Mouse (Mus musculus) kidney, adult 2 months (tissue): ENCODE results near the gene Slc9a3r2. TPM values are rescaled to one million over a fixed set of nuclear protein-coding genes. Genes with fewer than 3 reads are reported as not detected.

ENCODE experiments used
- DNase-seq: peaks from one replicate; pipeline ENCODE4 v3.0.0; 2021
- H3K27ac ChIP-seq: fragments of 200-500 bp; 2 replicates; pipeline ENCODE4 v1.5.1; 2012; ENCODE audit warnings: low read depth, low read length, control low read depth, inconsistent platforms; ENCODE audit not compliant: insufficient read depth
- H3K27me3 ChIP-seq: fragments of 200-500 bp; replicated peaks from 2 replicates; pipeline ENCODE4 v1.6.1; 2012; ENCODE audit warnings: mild to moderate bottlenecking, moderate library complexity, low read length, inconsistent platforms; ENCODE audit not compliant: control insufficient read depth, insufficient read depth
- H3K36me3 ChIP-seq: fragments of 200-500 bp; 2 replicates; pipeline ENCODE4 v1.6.1; 2012; ENCODE audit warnings: mild to moderate bottlenecking, moderate library complexity, low read length, inconsistent platforms; ENCODE audit not compliant: control insufficient read depth, insufficient read depth
- H3K4me1 ChIP-seq: fragments of 200-500 bp; 2 replicates; pipeline ENCODE4 v1.6.1; 2011; ENCODE audit warnings: low read length; ENCODE audit not compliant: control insufficient read depth, insufficient read depth
- H3K4me3 ChIP-seq: fragments of 200-500 bp; 2 replicates; pipeline ENCODE4 v1.5.1; 2011; ENCODE audit warnings: mild to moderate bottlenecking, low read depth, low read length, control low read depth; ENCODE audit not compliant: insufficient read depth
- CTCF ChIP-seq: fragments of 200-500 bp; conservative IDR thresholded peaks from 2 replicates; pipeline ENCODE4 v1.5.1; 2011; ENCODE audit warnings: low read depth, mild to moderate bottlenecking, control low read depth, low read length, moderate library complexity, mixed read lengths; ENCODE audit not compliant: insufficient read depth, insufficient read length
- POLR2A ChIP-seq: fragments of 200-500 bp; IDR thresholded peaks from one replicate; pipeline ENCODE4 v1.6.1; 2011; ENCODE audit warnings: low read depth, low read length, control low read depth
- WGBS: fragments of 180-500 bp; shearing (Covaris S2); methylation state at CpG from one replicate; pipeline ENCODE4 v1.1.7; 2018; 5-methylcytosine and 5-hydroxymethylcytosine counted together
- polyA plus RNA-seq: library from polyadenylated mRNA; depleted of rRNA; stranded (reverse); fragments of >200 nt; gene quantifications from 2 replicates; pipeline ENCODE4 v1.2.3, GENCODE M21; 2012

The Slc9a3r2 gene
- polyA plus RNA-seq, 1 experiment = 111 TPM

- peak; percentile 39 for DNase-seq
- H3K4me3 ChIP-seq = no peak overlapping the region
- 79% methylated on average over 5 of the region's 5 CpGs for WGBS
- no peaks in the 10 kb centered on the region for H3K27me3 ChIP-seq
- no peak overlapping the region for H3K27ac ChIP-seq
- TF ChIP-seq POLR2A (no peak), CTCF (no peak)
- peaks cover 14% of the 10 kb centered on the region; the same call in 1 of the 2 replicates for H3K4me1 ChIP-seq
- no peaks in the 10 kb centered on the region for H3K36me3 ChIP-seq
Measured at GRCm38 (mm10) chr17:24636781-24637481, 13.2 kb downstream of the Slc9a3r2 start.

GRCm38 (mm10) chr17:24635694-24636093 is 14.4 kb downstream of the Slc9a3r2 start:
- TF ChIP-seq CTCF (no peak), POLR2A (no peak)
- 86% methylated on average over 5 of the region's 5 CpGs for WGBS
- H3K27ac ChIP-seq = peak overlapping the region; percentile 20
- no peak overlapping the region for H3K4me3 ChIP-seq
- H3K4me1 ChIP-seq = peaks cover 17% of the 10 kb centered on the region; the same call in 1 of the 2 replicates
- H3K36me3 ChIP-seq = no peaks in the 10 kb centered on the region
- H3K27me3 ChIP-seq = no peaks in the 10 kb centered on the region
- DNase-seq = no peak

- 55% methylated on average over 4 of the region's 4 CpGs for WGBS
- Histone ChIP-seq H3K4me1 (peaks cover 15% of the 10 kb centered on the region; the same call in 1 of the 2 replicates), H3K27me3 (no peaks in the 10 kb centered on the region), H3K36me3 (no peaks in the 10 kb centered on the region), H3K27ac (peak overlapping the region; percentile 34), H3K4me3 (no peak overlapping the region)
- TF ChIP-seq POLR2A = no peak
- peak; percentile 76 for DNase-seq
Measured at GRCm38 (mm10) chr17:24635024-24635423, 15.1 kb downstream of the Slc9a3r2 start.

- WGBS = 95% methylated on average over 11 of the region's 11 CpGs
- no peak for DNase-seq
- H3K27ac ChIP-seq = peak overlapping the region; percentile 88
Measured at GRCm38 (mm10) chr17:24633831-24634230, 16.3 kb downstream of the Slc9a3r2 start.

GRCm38 (mm10) chr17:24632813-24633449 is 17.2 kb downstream of the Slc9a3r2 start:
- DNase-seq = peak; percentile 79
- WGBS = 5% methylated on average over 22 of the region's 22 CpGs
- no peaks in the 10 kb centered on the region for H3K36me3 ChIP-seq
- no peaks in the 10 kb centered on the region for H3K27me3 ChIP-seq
- H3K4me3 ChIP-seq = peak overlapping the region; percentile 92
- H3K27ac ChIP-seq = peak overlapping the region; percentile 88
- H3K4me1 ChIP-seq = peaks cover 15% of the 10 kb centered on the region; the same call in 1 of the 2 replicates
- TF ChIP-seq CTCF = no peak
- no peak for TF ChIP-seq POLR2A

More at GRCm38 (mm10) chr17:24633831-24634230, 16.3 kb downstream of the Slc9a3r2 start:
- Histone ChIP-seq H3K4me3 (no peak overlapping the region), H3K36me3 (no peaks in the 10 kb centered on the region), H3K4me1 (peaks cover 15% of the 10 kb centered on the region; the same call in 1 of the 2 replicates), H3K27me3 (no peaks in the 10 kb centered on the region)
- no peak for TF ChIP-seq POLR2A
- no peak for TF ChIP-seq CTCF

- TF ChIP-seq POLR2A = peak; percentile 75
- TF ChIP-seq CTCF = no peak
- H3K36me3 ChIP-seq = no peaks in the 10 kb centered on the region
- H3K4me3 ChIP-seq = peak within 1 kb of the TSS; percentile 92
- peaks cover 15% of the 10 kb centered on the region; the same call in 1 of the 2 replicates for H3K4me1 ChIP-seq
- DNase-seq = peak; percentile 88
- under 1% methylated on average over 51 of the region's 51 CpGs for WGBS
- peak within 1 kb of the TSS; percentile 88 for H3K27ac ChIP-seq
- H3K27me3 ChIP-seq = no peaks in the 10 kb centered on the region
Measured at GRCm38 (mm10) chr17:24632167-24632812, 17.8 kb downstream of the Slc9a3r2 start, which contains the start of the genes Tsc2 and Nthl1. Gene Tsc2 (minus strand): TSS chr17:24632630. Gene Nthl1 (plus strand): TSS chr17:24632680.
